Mouse (Mus musculus): ENCODE measurements at regions not wholly inside any gene's neighbourhood (a gene's known extent, or its start where the extent isn't known, plus 50 kb on each side); places are given as distances from the start of the nearest gene placed in this dataset.

- Histone ChIP-seq H3K36me3 (ENCODE audit: insufficient read depth, low read length) (no peaks in the 10 kb centered on the region), H3K4me2 (ENCODE audit: low read depth, low read length, poor library complexity, severe bottlenecking) (no peak overlapping the region), H3K9me3 (ENCODE audit: low read length) (no peaks in the 10 kb centered on the region), H3K27ac (ENCODE audit: low read depth, low read length) (no peak overlapping the region), H3K9ac (replicated peaks; ENCODE audit: low read length, poor library complexity, severe bottlenecking) (no peak overlapping the region), H3K4me3 (ENCODE audit: low read depth, low read length) (no peak overlapping the region), H3K4me1 (ENCODE audit: insufficient read depth, low read length) (no peaks in the 10 kb centered on the region), H3K27me3 (ENCODE audit: insufficient read depth, low read length) (no peaks in the 10 kb centered on the region)
- no peak for ATAC-seq (ENCODE audit: low FRiP score)
- DNase-seq (ENCODE audit: low spot score): no peak
- WGBS: 84% methylated on average over 1 of the region's 1 CpGs
- no peak for TF ChIP-seq CTCF (IDR thresholded peaks at IDR 0.05)
These were observed 486.0 kb upstream of the Nox3 start for GRCm38 (mm10) chr17:4182106-4182505.

- Histone ChIP-seq H3K4me2 (ENCODE audit: low read depth, low read length, poor library complexity, severe bottlenecking) (no peak overlapping the region), H3K4me1 (ENCODE audit: insufficient read depth, low read length) (no peaks in the 10 kb centered on the region), H3K27me3 (ENCODE audit: insufficient read depth, low read length) (no peaks in the 10 kb centered on the region), H3K27ac (ENCODE audit: low read depth, low read length) (no peak overlapping the region), H3K9ac (replicated peaks; ENCODE audit: low read length, poor library complexity, severe bottlenecking) (no peak overlapping the region), H3K36me3 (ENCODE audit: insufficient read depth, low read length) (no peaks in the 10 kb centered on the region), H3K4me3 (ENCODE audit: low read depth, low read length) (no peak overlapping the region), H3K9me3 (ENCODE audit: low read length) (no peaks in the 10 kb centered on the region)
- no peak for TF ChIP-seq CTCF (IDR thresholded peaks at IDR 0.05)
- 61% methylated on average over 9 of the region's 9 CpGs for WGBS
- ATAC-seq (ENCODE audit: low FRiP score) (no peak), DNase-seq (ENCODE audit: low spot score) (no peak)
These were observed 490.7 kb upstream of the Nox3 start for GRCm38 (mm10) chr17:4186802-4187201.

- ATAC-seq (ENCODE audit: low FRiP score) (no peak), DNase-seq (ENCODE audit: low spot score) (no peak)
- no peak for TF ChIP-seq CTCF (IDR thresholded peaks at IDR 0.05)
- Histone ChIP-seq H3K27me3 (ENCODE audit: insufficient read depth, low read length) (no peaks in the 10 kb centered on the region), H3K9ac (replicated peaks; ENCODE audit: low read length, poor library complexity, severe bottlenecking) (no peak overlapping the region), H3K4me3 (ENCODE audit: low read depth, low read length) (no peak overlapping the region), H3K9me3 (ENCODE audit: low read length) (no peaks in the 10 kb centered on the region), H3K27ac (ENCODE audit: low read depth, low read length) (no peak overlapping the region), H3K36me3 (ENCODE audit: insufficient read depth, low read length) (no peaks in the 10 kb centered on the region), H3K4me1 (ENCODE audit: insufficient read depth, low read length) (no peaks in the 10 kb centered on the region), H3K4me2 (ENCODE audit: low read depth, low read length, poor library complexity, severe bottlenecking) (no peak overlapping the region)
- WGBS: 95% methylated on average over 4 of the region's 4 CpGs
These were observed 491.5 kb upstream of the Nox3 start for GRCm38 (mm10) chr17:4187606-4188005.

GRCm38 (mm10) chr17:4196793-4197448, 500.9 kb upstream of the Nox3 start:
- Histone ChIP-seq H3K4me2 (ENCODE audit: low read depth, low read length, poor library complexity, severe bottlenecking) (no peak overlapping the region), H3K9me3 (ENCODE audit: low read length) (no peaks in the 10 kb centered on the region), H3K27ac (ENCODE audit: low read depth, low read length) (no peak overlapping the region), H3K9ac (replicated peaks; ENCODE audit: low read length, poor library complexity, severe bottlenecking) (no peak overlapping the region), H3K36me3 (ENCODE audit: insufficient read depth, low read length) (no peaks in the 10 kb centered on the region), H3K4me1 (ENCODE audit: insufficient read depth, low read length) (no peaks in the 10 kb centered on the region), H3K27me3 (ENCODE audit: insufficient read depth, low read length) (no peaks in the 10 kb centered on the region), H3K4me3 (ENCODE audit: low read depth, low read length) (no peak overlapping the region)
- WGBS: 67% methylated on average over 8 of the region's 8 CpGs
- ATAC-seq (ENCODE audit: low FRiP score) (no peak), DNase-seq (ENCODE audit: low spot score) (no peak)
- TF ChIP-seq CTCF (IDR thresholded peaks at IDR 0.05): no peak

GRCm38 (mm10) chr17:4198001-4198400, 501.9 kb upstream of the Nox3 start:
- no peak for DNase-seq (ENCODE audit: low spot score)
- H3K4me1 ChIP-seq (ENCODE audit: insufficient read depth, low read length): no peaks in the 10 kb centered on the region
- H3K4me3 ChIP-seq (ENCODE audit: low read depth, low read length): no peak overlapping the region
- no peak for ATAC-seq (ENCODE audit: low FRiP score)
- WGBS: 89% methylated on average over 3 of the region's 3 CpGs
- no peak overlapping the region for H3K27ac ChIP-seq (ENCODE audit: low read depth, low read length)
- no peak for TF ChIP-seq CTCF (IDR thresholded peaks at IDR 0.05)
- H3K36me3 ChIP-seq (ENCODE audit: insufficient read depth, low read length): no peaks in the 10 kb centered on the region
- no peak overlapping the region for H3K4me2 ChIP-seq (ENCODE audit: low read depth, low read length, poor library complexity, severe bottlenecking)
- no peak overlapping the region for H3K9ac ChIP-seq (replicated peaks; ENCODE audit: low read length, poor library complexity, severe bottlenecking)
- no peaks in the 10 kb centered on the region for H3K27me3 ChIP-seq (ENCODE audit: insufficient read depth, low read length)
- H3K9me3 ChIP-seq (ENCODE audit: low read length): no peaks in the 10 kb centered on the region

GRCm38 (mm10) chr17:4199698-4200153, 503.7 kb upstream of the Nox3 start:
- TF ChIP-seq CTCF (IDR thresholded peaks at IDR 0.05): no peak
- Histone ChIP-seq H3K4me2 (ENCODE audit: low read depth, low read length, poor library complexity, severe bottlenecking) (no peak overlapping the region), H3K4me1 (ENCODE audit: insufficient read depth, low read length) (no peaks in the 10 kb centered on the region), H3K36me3 (ENCODE audit: insufficient read depth, low read length) (no peaks in the 10 kb centered on the region), H3K4me3 (ENCODE audit: low read depth, low read length) (no peak overlapping the region), H3K9ac (replicated peaks; ENCODE audit: low read length, poor library complexity, severe bottlenecking) (no peak overlapping the region), H3K27ac (ENCODE audit: low read depth, low read length) (no peak overlapping the region), H3K27me3 (ENCODE audit: insufficient read depth, low read length) (no peaks in the 10 kb centered on the region), H3K9me3 (ENCODE audit: low read length) (no peaks in the 10 kb centered on the region)
- DNase-seq (ENCODE audit: low spot score) (no peak), ATAC-seq (ENCODE audit: low FRiP score) (no peak)
- WGBS: 91% methylated on average over 2 of the region's 2 CpGs
